Mouse (Mus musculus): ENCODE measurements around the gene 9130409I23Rik. TPM values are rescaled to one million over a fixed set of nuclear protein-coding genes. Genes with fewer than 3 reads are reported as not detected.

9130409I23Rik gene
- total RNA-seq (2014; fragmentation: Nextera tagmentation) (not detected in 2 replicates), total RNA-seq (2017) (not detected in 2 replicates)

DNA sequence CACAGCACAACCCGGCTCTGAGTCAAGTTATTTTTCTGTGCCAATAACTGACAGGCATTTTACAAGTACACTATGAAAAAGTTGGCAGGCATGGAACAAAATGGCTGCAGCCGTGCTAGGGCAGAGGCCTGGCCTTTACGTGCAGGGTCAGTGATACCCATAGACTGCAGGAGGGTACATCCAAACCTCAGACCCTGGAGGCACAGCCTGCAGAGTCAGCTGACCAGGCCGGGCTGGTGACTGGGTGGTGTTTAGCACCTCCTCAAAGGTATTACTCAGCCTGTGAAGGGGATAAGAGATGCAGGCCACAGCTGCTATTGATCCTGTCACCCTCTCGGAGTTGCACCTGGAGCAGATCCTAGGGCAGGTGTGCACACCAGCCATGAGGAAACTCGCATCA, at the start of gene 9130409I23Rik:
Gene 9130409I23Rik (plus strand): TSS at position 301 of the 400 bp plus-strand sequence.
- ATAC-seq (replicated peaks; ENCODE audit: low FRiP score, low TSS enrichment, poor library complexity, severe bottlenecking): no peak

DNA sequence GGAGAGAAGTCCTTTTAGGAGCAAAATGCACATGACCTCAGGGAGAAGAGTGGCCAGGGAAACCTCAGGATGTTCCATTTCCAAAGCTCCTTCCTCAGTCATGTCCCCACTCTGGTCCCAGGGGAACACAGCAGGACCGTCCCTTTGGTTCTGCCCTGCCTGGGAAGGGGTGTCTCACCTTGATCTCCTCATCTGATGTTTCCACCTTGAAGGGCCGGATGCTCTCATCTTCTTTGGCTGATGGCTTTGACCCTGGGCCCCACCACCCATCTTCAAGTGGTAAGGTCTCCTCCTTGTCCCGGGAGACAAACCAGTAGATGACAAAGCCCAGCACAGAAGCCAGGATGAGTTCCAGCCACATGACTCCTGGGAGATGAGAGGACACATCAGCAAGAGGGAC, 49.4 kb upstream of the 9130409I23Rik start:
- no peak for ATAC-seq (replicated peaks; ENCODE audit: low FRiP score, low TSS enrichment, poor library complexity, severe bottlenecking)

DNA sequence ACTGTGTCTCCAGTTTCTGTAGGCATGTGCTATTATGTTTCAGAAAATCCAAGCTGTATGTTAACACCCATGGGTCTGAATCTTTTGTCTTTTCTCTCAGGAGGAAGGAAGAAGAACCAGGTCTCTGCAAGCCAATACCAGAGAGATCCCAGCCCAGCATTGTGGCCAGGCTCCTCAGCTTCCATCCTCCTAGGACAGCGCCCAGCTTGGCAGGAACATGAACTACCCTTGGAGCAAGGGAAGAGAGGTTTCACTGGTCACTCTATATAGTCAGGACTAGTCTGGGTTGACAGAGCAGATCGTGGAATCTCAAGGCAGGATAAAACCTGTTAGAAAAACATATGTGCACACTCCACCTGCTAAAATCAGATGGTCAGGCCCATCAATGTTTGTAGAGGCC, 47.2 kb upstream of the 9130409I23Rik start:
- no peak for ATAC-seq (replicated peaks; ENCODE audit: low FRiP score, low TSS enrichment, poor library complexity, severe bottlenecking)

DNA sequence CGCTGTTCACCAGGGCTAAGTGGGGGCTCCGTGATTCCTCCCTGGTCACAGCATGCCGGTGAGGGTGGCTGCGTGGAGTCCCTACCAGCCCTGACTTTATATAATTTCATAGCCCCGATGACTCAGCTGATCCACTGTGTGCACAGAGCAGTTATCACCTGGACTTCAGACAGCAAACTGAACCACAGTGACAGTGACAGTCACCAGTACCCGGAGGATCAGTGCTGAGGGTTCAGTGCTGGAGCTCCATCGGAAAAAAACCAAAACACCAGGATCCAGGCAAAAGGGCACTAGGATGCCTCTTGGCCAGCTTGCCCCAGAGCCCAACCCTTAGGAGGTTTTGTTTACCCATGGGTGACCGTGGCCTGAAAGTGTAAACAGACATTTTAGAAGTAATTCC, 45.7 kb upstream of the 9130409I23Rik start:
- ATAC-seq (replicated peaks; ENCODE audit: low FRiP score, low TSS enrichment, poor library complexity, severe bottlenecking): no peak

DNA sequence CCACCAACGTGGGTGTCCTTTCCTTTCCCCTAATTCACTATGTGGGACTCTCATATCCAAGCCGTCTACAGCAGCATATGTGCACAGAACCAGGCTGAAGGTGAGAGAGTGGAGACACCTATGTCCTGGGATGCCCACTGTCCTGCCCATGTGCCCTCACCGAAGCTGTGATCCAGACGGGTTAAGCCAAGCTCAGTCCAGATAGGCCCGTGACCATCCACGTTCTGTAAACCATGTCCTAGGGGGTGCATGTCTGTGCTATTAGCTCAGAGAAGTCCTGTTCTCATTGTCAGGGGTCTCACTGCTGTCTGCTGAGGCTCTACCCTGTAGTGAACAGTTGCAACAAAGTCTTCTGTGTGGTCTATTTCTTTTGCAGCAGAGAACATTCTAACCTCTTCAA, 43.2 kb upstream of the 9130409I23Rik start:
- no peak for ATAC-seq (replicated peaks; ENCODE audit: low FRiP score, low TSS enrichment, poor library complexity, severe bottlenecking)

DNA sequence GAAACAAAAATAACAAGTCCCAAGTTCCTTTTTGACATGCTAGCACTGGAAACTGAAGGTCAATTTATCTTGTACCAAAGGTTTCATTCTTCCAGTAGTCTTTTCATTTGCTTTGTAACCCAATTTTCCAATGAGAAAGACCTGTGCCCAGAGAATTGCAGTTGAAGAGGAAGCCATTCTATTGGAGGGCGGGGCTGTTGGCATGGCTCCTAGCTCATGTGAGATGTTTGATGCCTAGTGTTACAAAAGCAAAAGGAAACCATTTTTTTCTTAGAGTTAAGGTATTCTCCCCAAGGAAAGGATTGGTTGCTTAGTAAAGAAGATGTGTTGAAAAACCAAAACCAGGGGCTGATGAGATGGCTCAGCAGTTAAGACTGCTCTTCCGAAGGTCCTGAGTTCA, 42.8 kb upstream of the 9130409I23Rik start:
- no peak for ATAC-seq (replicated peaks; ENCODE audit: low FRiP score, low TSS enrichment, poor library complexity, severe bottlenecking)

DNA sequence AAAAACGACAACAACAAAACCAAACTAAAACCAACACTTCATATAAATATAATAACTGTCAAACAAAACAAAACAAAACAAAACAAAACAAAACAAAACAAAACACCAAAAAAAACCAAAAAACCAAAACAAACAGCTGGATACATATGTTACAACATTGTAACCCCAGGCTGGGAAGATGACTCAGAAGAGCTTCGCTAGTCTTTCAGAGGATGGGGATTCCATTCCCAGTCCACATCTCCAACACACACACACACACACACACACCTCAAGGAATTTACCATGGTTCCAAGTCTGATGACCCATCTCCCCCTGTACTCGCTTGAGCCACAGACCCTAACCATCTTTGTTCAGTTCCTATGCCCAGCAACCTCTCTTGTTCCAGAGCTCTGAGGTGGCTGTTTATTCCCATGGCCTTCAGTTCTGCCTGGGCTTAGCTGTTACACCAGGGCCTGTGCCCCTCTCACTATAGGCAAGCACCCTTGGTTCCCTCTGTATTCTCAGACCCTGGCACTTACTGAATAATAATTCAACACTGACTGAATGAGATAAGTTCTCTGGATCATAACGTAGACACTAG, 41.9 kb upstream of the 9130409I23Rik start:
- ATAC-seq (replicated peaks; ENCODE audit: low FRiP score, low TSS enrichment, poor library complexity, severe bottlenecking): no peak

DNA sequence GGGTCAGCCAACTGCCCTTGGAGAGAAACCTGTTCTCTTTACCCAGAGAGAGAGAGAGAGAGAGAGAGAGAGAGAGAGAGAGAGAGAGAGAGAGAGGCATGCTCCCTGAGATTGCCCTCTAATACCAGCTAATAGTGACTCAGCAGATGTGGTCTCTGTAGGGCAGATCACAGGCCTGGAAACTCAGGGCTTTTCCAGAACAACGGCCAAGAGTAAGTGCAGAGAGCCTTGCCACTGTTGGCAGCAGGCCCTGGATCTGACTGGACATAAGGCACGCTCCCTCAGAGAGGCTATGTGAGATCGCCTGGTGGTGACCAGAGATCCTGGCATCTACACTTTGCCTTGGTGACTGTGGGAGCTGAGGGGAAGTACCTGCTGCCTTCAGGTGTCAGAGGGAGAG, 41.3 kb upstream of the 9130409I23Rik start:
- ATAC-seq (replicated peaks; ENCODE audit: low FRiP score, low TSS enrichment, poor library complexity, severe bottlenecking): 0 out of 2 replicates have a peak, but pooled peaks have one; percentile 15

DNA sequence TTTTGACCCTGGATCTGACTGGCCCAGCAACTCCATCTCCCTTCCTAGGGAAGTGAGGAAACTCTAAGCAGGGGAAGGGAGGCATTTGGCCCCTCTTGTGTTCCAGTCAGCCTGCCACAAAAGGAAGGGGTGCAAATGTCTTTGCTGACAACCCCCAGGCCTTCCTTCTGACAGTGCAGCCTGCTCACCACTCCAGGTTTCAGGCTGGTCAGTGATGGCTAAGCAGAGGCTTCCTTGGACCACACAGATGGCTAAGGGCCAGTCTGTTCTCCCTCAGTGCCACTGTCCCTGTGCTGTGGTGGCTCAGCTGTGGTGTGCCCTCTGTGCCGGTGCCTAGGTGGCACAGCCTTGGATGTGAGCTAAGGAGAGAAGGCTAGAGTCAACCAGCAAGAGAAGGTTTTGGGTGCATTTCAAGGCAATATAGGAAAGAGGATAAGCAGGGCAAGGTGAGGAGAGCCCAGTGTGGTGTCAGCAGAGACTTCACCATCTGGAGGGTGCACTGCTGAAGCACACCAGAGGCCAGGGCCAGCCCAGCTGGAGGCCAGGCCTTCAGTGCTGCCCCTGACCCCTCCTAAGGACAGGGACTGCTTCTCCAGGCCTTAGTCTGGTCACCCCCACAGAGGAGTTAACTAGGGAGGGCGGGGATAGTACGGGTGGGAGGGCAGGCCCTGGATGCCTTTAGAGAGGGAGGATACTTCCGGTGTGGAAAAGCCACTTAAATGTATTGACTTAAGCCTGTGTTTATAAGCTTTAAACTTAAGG, 40.7 kb upstream of the 9130409I23Rik start:
- ATAC-seq (replicated peaks; ENCODE audit: low FRiP score, low TSS enrichment, poor library complexity, severe bottlenecking): no peak

DNA sequence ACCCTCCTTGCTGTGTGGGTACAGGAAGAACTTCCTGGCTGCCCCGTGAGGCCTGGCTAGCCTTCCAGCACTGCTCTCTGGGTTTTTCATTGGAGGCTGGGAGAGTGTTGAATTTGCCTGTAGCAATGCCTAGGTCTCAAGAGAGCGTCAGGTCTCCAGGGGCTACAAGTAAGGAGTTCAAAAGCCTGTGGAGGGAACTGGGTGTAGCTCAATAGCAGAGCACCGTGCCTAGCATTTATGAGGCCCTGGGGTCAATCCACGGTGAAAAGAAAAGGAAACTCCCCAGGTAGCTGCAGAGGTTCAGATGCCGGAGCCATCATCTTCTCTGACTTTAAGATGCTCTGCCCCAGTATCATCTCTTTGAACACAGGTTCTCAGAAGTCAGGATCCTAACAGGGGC, 39.4 kb upstream of the 9130409I23Rik start:
- ATAC-seq (replicated peaks; ENCODE audit: low FRiP score, low TSS enrichment, poor library complexity, severe bottlenecking): no peak

DNA sequence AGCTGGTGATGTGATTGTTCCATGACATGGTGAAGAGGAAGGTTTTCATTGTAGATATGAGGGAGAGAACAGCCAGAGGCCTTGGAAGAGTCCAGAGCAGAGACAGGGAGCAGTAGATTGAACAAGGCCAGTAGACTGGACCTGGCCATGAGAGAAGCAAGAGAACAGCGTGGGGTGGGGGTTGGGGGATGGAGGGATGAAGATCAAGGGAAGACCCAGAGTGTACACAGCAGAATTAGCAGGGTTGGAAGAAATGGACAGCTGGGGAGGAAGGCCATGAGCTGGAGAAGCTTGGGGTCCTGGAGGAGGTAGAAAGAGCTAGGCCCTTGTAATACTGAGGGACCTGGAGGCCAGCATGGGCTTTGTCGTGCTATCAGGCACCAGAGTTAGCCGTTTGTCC, 38.6 kb upstream of the 9130409I23Rik start:
- ATAC-seq (replicated peaks; ENCODE audit: low FRiP score, low TSS enrichment, poor library complexity, severe bottlenecking): no peak

DNA sequence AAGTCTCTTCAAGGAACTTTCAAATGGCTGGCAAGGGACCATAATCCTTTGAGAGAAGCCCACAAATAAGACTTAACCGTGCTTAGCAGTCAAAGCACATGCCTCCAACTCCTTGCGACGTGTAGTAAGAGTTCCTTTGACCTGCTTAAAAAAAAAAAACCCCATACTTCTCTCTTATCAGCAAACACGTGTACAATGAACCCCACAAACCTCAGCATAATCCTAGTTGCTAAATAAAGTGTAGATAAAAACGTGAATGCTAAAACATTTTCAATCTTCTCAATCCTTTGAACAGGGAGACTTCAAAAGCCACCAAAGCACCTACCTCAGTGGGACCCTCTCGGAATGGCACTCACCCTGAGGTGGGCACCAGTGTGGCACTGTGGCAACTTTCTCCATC, 37.6 kb upstream of the 9130409I23Rik start:
- ATAC-seq (replicated peaks; ENCODE audit: low FRiP score, low TSS enrichment, poor library complexity, severe bottlenecking): no peak

DNA sequence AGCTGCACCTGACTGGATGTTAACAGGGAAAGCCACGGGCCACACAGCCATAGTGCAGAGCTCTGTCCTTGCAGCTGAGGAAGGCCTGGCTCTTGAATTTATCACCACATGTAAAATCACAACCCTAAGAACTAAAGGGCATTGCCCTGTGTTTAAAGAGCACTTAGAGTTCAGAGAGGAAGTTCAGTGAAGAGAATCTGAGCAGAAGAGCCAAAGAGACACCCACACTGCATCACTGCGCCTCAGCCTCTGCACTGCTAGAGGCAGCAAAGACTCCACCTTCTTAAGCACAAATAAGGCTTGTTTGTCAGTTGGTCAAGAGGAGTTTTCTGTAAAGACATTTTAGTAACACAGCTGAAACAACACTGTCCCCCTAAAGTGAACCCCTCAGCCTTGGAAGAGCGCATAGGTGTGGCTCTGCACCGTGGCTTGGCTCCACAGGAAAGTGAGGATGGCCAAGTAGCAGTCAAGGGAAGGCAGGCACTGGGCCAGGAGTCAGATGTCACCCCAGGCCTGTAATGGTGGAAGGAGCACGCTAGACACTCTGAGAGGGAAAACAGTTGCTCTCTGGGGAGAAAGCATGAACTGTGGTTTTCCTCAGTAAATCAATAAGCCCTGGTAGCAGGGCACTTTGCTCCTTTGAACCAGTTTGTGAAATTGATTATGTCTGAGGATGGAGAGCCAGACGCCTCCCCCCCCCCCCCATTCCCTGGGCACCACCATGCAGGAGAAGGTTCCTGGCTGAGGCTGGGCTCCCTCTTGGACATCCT, 36.1 kb upstream of the 9130409I23Rik start:
- no peak for ATAC-seq (replicated peaks; ENCODE audit: low FRiP score, low TSS enrichment, poor library complexity, severe bottlenecking)

DNA sequence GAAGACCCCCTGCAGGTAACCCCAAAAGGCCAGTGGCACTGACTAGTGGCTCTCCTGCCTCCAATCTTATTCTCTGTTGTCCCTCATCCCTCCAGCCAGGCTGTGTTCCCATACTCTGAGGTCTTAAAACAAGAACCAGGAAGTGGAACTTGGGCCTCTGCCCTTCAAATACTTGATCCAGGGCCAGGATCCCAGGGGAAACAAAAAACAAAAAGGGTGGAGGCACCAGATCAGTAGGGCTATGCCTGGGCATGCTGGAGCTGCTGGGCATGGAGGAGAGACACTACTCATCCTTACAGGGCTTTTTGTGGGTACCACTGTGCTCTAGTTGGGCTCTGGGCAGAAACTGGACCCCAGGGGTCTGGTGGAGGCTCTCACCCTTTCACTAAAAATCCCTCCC, 35.5 kb upstream of the 9130409I23Rik start:
- ATAC-seq (replicated peaks; ENCODE audit: low FRiP score, low TSS enrichment, poor library complexity, severe bottlenecking): no peak

DNA sequence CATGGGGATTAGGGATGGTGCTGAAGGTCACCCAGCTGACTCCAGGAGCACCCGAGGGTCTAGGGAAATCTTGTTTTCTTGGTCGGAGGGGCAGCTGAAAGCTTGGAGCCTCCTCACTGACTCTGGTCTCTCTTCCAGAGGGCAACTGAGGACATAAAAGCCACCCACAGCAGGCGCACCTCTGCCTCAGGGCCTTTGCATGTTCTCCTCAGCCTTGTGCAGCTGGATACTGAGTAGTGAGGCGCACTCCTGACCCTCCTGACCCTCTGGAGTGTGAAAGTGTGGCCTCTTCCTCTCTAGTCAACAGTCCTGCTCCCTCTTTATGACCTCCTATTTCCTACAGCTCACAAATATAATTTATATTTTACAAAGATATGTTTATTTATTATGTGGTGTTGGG, 35.0 kb upstream of the 9130409I23Rik start:
- ATAC-seq (replicated peaks; ENCODE audit: low FRiP score, low TSS enrichment, poor library complexity, severe bottlenecking): no peak

DNA sequence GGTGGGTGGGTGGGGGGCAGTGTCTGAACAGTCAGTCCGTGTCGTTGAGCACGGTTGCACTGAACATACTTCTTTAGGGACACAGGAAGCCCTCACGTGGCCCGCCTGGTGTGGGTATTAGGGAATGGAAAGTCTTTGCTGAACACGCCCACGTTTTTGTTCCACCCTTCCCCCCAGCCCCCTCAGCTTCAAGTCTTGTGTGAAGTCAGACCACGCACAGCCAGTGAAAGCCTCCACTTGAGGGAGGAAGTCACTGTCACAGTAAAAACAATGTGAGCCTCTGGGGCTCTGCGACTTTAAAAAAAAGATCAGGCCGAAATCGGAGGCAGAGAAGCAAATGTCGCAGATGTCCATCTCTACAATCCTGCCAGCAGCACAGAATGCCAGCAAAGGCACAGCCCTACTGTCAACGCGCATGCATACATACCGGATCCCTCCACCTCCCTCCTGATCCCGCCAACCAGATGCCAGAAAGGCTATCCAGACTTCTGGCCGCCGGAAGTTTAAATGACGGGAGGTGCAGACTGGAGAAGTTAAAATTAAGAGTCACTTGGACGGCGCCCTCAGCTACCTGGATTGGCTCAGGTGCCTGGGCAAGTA, 34.4 kb upstream of the 9130409I23Rik start:
- no peak for ATAC-seq (replicated peaks; ENCODE audit: low FRiP score, low TSS enrichment, poor library complexity, severe bottlenecking)

DNA sequence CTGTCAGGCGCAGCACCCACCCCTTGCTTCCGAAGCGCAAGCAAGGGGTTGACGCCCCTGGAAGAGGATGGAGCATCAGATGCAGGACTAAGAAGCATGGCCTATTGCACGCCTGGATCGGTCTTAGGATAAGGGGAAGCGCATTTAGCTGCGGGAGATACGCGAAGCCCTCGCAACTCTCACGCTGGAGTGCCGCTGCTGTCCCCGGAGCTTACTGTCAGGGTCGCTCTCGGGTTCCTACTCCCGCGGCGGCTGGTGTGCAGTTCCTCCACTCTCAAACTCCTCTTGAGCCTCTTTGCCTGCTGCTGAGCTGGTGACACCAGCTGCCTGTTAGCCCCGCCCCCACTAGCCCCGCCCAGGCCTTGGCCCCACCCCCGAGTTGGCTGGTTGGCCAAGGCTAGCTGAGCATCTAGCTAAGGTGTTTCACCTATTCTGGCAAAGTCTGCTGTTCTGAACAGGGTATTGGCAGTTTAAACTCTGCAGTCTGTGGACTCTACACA, 33.8 kb upstream of the 9130409I23Rik start:
- peak; percentile 61 for ATAC-seq (replicated peaks; ENCODE audit: low FRiP score, low TSS enrichment, poor library complexity, severe bottlenecking)

DNA sequence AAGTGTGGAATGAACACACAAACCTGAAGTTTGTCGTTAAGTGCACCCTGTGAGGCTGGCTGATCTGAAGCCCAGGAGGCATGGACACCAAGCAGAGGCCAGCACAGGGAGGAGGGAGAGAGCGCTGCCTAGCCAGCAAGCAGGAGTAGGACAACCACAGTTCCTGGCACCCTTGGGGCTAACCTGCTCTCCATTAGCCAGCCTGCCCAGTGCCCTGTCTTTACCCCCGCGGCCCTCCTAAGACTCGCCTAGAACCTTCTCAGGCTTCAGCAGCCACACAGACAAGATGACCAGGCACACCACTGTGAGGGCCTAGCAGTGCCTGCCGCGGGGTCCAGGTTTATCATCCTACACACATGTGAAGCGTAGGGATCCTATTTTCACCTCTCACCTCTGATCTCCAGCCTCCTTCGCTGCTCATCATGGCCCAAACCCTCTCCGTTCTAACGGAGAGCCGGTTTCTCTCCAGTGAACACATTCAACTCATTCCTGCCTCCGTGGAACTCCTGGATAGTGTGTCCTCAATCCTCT, 33.1 kb upstream of the 9130409I23Rik start:
- ATAC-seq (replicated peaks; ENCODE audit: low FRiP score, low TSS enrichment, poor library complexity, severe bottlenecking): no peak

DNA sequence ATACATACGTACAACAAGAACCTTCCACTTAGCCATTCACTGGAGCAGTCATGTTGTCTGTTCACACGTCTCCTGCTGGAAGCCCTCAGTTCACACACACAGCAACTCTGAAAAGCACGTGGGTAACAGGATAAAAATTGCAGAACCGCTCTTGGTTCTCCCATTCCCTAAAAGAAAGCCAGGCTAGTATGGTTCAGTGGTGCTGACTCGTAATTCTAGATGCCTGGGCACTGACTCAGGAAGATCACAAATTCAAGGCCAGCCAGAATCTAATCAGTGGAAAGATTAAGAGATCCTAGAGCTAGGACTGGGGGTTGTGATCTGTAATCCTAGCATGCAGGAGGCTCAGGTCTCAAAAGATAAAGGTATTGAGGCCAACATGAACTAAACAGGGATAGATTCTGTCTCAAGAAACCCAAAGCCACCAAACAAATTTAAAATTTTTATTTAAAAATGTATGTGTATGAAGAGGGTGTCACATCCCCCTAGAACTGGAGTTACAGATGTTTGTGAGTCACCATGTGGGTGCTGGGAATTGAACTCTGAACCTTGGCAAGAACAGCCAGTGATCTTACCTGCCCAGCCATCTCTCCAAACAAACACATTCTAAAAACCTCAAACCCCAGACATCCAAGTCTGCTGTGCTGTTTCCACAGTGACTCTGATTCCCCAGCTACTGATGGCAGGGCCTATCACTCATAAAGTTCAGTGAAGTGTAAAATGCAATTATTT, 30.1 kb upstream of the 9130409I23Rik start, which contains the start of gene Ephx1:
Gene Ephx1 (minus strand): TSS at position 149 of the 732 bp plus-strand sequence.
- peak; percentile 23; the same call in 1 of the 2 replicates for ATAC-seq (replicated peaks; ENCODE audit: low FRiP score, low TSS enrichment, poor library complexity, severe bottlenecking)
